Mouse (Mus musculus) brown adipose tissue, adult 24 weeks (tissue): ENCODE results near the gene Paqr3. TPM values are rescaled to one million over a fixed set of nuclear protein-coding genes. Genes with fewer than 3 reads are reported as not detected.

ENCODE experiments used
- H3K27ac ChIP-seq: fragments of 200-500 bp; replicated peaks from 2 replicates; pipeline ENCODE4 v1.5.1; 2012; ENCODE audit warnings: low read depth, mild to moderate bottlenecking, low read length
- H3K4me1 ChIP-seq: fragments of 200-500 bp; 2 replicates; pipeline ENCODE4 v1.6.1; 2012; ENCODE audit warnings: low read length, mixed read lengths; ENCODE audit not compliant: control insufficient read depth, insufficient read depth, insufficient read length
- H3K4me3 ChIP-seq: fragments of 200-500 bp; 2 replicates; pipeline ENCODE4 v1.5.1; 2012; ENCODE audit warnings: low read depth, mild to moderate bottlenecking, low read length, moderate library complexity; ENCODE audit not compliant: insufficient read depth
- polyA plus RNA-seq: library from polyadenylated mRNA; stranded (reverse); fragments of >200 nt; gene quantifications from 2 replicates; pipeline ENCODE4 v1.2.4, GENCODE M21; 2012; ENCODE audit not compliant: missing spikeins, insufficient read depth, insufficient read length

Gene Paqr3
- polyA plus RNA-seq, 1 experiment: 2.6 TPM

- H3K27ac ChIP-seq: no peak overlapping the region
- no peak overlapping the region for H3K4me3 ChIP-seq
- no peaks in the 10 kb centered on the region for H3K4me1 ChIP-seq
Measured at GRCm38 (mm10) chr5:97092970-97093369, 18.4 kb downstream of the Paqr3 start.

GRCm38 (mm10) chr5:97090034-97090784, 21.2 kb downstream of the Paqr3 start:
- no peaks in the 10 kb centered on the region for H3K4me1 ChIP-seq
- no peak overlapping the region for H3K27ac ChIP-seq

GRCm38 (mm10) chr5:97089426-97089825, 22.0 kb downstream of the Paqr3 start:
- H3K4me1 ChIP-seq: no peaks in the 10 kb centered on the region
- no peak overlapping the region for H3K4me3 ChIP-seq
- H3K27ac ChIP-seq: no peak overlapping the region

More at GRCm38 (mm10) chr5:97090034-97090784, 21.2 kb downstream of the Paqr3 start:
- no peak overlapping the region for H3K4me3 ChIP-seq

GRCm38 (mm10) chr5:97088231-97088630, 23.2 kb downstream of the Paqr3 start:
- Histone ChIP-seq H3K27ac (no peak overlapping the region), H3K4me1 (no peaks in the 10 kb centered on the region), H3K4me3 (no peak overlapping the region)

GRCm38 (mm10) chr5:97087746-97088145, 23.6 kb downstream of the Paqr3 start:
- H3K4me1 ChIP-seq: no peaks in the 10 kb centered on the region
- no peak overlapping the region for H3K4me3 ChIP-seq
- no peak overlapping the region for H3K27ac ChIP-seq

GRCm38 (mm10) chr5:97087030-97087630, 24.3 kb downstream of the Paqr3 start:
- no peak overlapping the region for H3K4me3 ChIP-seq
- no peaks in the 10 kb centered on the region for H3K4me1 ChIP-seq
- no peak overlapping the region for H3K27ac ChIP-seq

GRCm38 (mm10) chr5:97085071-97085470, 26.3 kb downstream of the Paqr3 start:
- H3K27ac ChIP-seq: no peak overlapping the region
- H3K4me3 ChIP-seq: no peak overlapping the region
- no peaks in the 10 kb centered on the region for H3K4me1 ChIP-seq

- Histone ChIP-seq H3K4me3 (no peak overlapping the region), H3K27ac (no peak overlapping the region), H3K4me1 (no peaks in the 10 kb centered on the region)
Measured at GRCm38 (mm10) chr5:97084541-97084940, 26.9 kb downstream of the Paqr3 start.

GRCm38 (mm10) chr5:97083701-97084100, 27.7 kb downstream of the Paqr3 start:
- H3K4me3 ChIP-seq: no peak overlapping the region
- H3K27ac ChIP-seq: no peak overlapping the region
- H3K4me1 ChIP-seq: 0 out of 2 replicates have a peak, but pooled peaks cover under 1% of the 10 kb centered on the region

- no peak overlapping the region for H3K27ac ChIP-seq
- H3K4me3 ChIP-seq: no peak overlapping the region
- H3K4me1 ChIP-seq: peaks cover 4% of the 10 kb centered on the region
Measured at GRCm38 (mm10) chr5:97081481-97081880, 29.9 kb downstream of the Paqr3 start.

- no peak overlapping the region for H3K4me3 ChIP-seq
- no peak overlapping the region for H3K27ac ChIP-seq
- H3K4me1 ChIP-seq: peaks cover 4% of the 10 kb centered on the region
Measured at GRCm38 (mm10) chr5:97078641-97079040, 32.8 kb downstream of the Paqr3 start.

- no peak overlapping the region for H3K27ac ChIP-seq
Measured at GRCm38 (mm10) chr5:97077676-97078075, 33.7 kb downstream of the Paqr3 start.

GRCm38 (mm10) chr5:97076167-97076566, 35.2 kb downstream of the Paqr3 start:
- H3K4me1 ChIP-seq: peaks cover 4% of the 10 kb centered on the region
- H3K27ac ChIP-seq: no peak overlapping the region
- no peak overlapping the region for H3K4me3 ChIP-seq

More at GRCm38 (mm10) chr5:97077676-97078075, 33.7 kb downstream of the Paqr3 start:
- no peak overlapping the region for H3K4me3 ChIP-seq
- H3K4me1 ChIP-seq: peaks cover 4% of the 10 kb centered on the region

- Histone ChIP-seq H3K4me3 (no peak overlapping the region), H3K4me1 (peaks cover 4% of the 10 kb centered on the region), H3K27ac (no peak overlapping the region)
Measured at GRCm38 (mm10) chr5:97075476-97076151, 35.8 kb downstream of the Paqr3 start.

GRCm38 (mm10) chr5:97065746-97066145, 45.6 kb downstream of the Paqr3 start:
- H3K27ac ChIP-seq: no peak overlapping the region
- H3K4me1 ChIP-seq: no peaks in the 10 kb centered on the region
- no peak overlapping the region for H3K4me3 ChIP-seq
